Mouse (Mus musculus) lung, postnatal 4 days (tissue): ENCODE data around the gene Cradd.

Experiments used
- DNase-seq, 2 experiments: peaks; one replicate each; pipeline ENCODE4 v3.0.0; 2021

Cradd gene

GRCm38 (mm10) chr10:95194776-95195175 is 129.2 kb downstream of the Cradd start:
- no peak for DNase-seq

- DNase-seq = peak; percentile 42 to 52
These were observed 130.1 kb downstream of the Cradd start for GRCm38 (mm10) chr10:95193875-95194281.

GRCm38 (mm10) chr10:95191881-95192280 is 132.1 kb downstream of the Cradd start:
- peak in 1 of 2 experiments; percentile 38 for DNase-seq

GRCm38 (mm10) chr10:95191151-95191655 is 132.7 kb downstream of the Cradd start:
- no peak for DNase-seq

- no peak for DNase-seq
These were observed 134.3 kb downstream of the Cradd start for GRCm38 (mm10) chr10:95189550-95190211.

- DNase-seq = no peak
These were observed 139.7 kb downstream of the Cradd start for GRCm38 (mm10) chr10:95184210-95184609.

GRCm38 (mm10) chr10:95183051-95183450 is 140.9 kb downstream of the Cradd start:
- peak; percentile 66 to 83 for DNase-seq

GRCm38 (mm10) chr10:95182405-95182804 is 141.5 kb downstream of the Cradd start:
- DNase-seq = no peak

GRCm38 (mm10) chr10:95181553-95181952 is 142.4 kb downstream of the Cradd start:
- DNase-seq = no peak

GRCm38 (mm10) chr10:95180900-95181299 is 143.0 kb downstream of the Cradd start:
- no peak for DNase-seq

- DNase-seq = no peak
These were observed 143.8 kb downstream of the Cradd start for GRCm38 (mm10) chr10:95180177-95180576.

GRCm38 (mm10) chr10:95178785-95179184 is 145.1 kb downstream of the Cradd start:
- no peak for DNase-seq

- no peak for DNase-seq
These were observed 148.4 kb downstream of the Cradd start for GRCm38 (mm10) chr10:95175423-95176120.

GRCm38 (mm10) chr10:95174260-95174659 is 149.7 kb downstream of the Cradd start:
- no peak for DNase-seq

- DNase-seq = no peak
These were observed 153.1 kb downstream of the Cradd start for GRCm38 (mm10) chr10:95170721-95171354.

- no peak for DNase-seq
These were observed 159.0 kb downstream of the Cradd start for GRCm38 (mm10) chr10:95164949-95165348.

GRCm38 (mm10) chr10:95162691-95163374 is 161.1 kb downstream of the Cradd start:
- DNase-seq = peak in 1 of 2 experiments; percentile 41

GRCm38 (mm10) chr10:95159675-95160256 is 164.2 kb downstream of the Cradd start:
- DNase-seq = no peak

GRCm38 (mm10) chr10:95156410-95156809 is 167.5 kb downstream of the Cradd start:
- DNase-seq = no peak

GRCm38 (mm10) chr10:95154675-95155074 is 169.3 kb downstream of the Cradd start:
- no peak for DNase-seq

GRCm38 (mm10) chr10:95153224-95153623 is 170.7 kb downstream of the Cradd start:
- DNase-seq = no peak

GRCm38 (mm10) chr10:95152503-95152989 is 171.4 kb downstream of the Cradd start:
- no peak for DNase-seq
